15 mouse cellular contexts compared by ENCODE assay signal in the genomic region with DNA sequence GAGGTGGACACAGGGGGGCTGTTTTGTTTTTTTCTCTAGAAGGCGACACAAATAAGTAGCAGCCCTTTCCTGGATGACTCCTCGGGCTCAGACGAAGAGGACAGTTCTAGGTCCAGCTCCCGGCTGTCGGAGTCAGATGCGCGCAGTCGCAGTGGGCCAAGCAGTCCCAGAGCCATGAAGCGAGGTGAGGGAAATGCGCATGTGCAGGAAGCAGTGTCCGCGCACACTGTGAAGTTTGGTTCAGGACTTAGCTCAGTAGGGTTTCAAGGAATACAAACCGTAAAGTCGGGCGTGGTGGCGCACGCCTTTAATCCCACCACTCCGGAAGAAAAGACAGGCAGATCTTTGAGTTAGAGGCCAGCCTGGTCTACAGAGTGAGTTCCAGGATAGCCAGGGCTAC. TPM values are rescaled to one million over a fixed set of nuclear protein-coding genes. Genes with fewer than 3 reads are reported as not detected.
DNase-seq lines count a peak whose midpoint lies in the region; ATAC-seq lines count a peak whose summit lies in the region.
"Had no signal": no experiment of that assay in that cellular context is flagged by ENCODE, and none has a peak within 500 bp of the region (broad histone marks: within the 10 kb centered on the region; RNA-seq: fewer than 3 reads in every experiment).

No protein-coding gene starts in this region.

- DNase-seq in hindbrain, embryonic 10.5 days (ENCODE audit: low spot score): peak; percentile 49
- no peak for DNase-seq in hindbrain, embryonic 11.5 days (ENCODE audit: low spot score)
- DNase-seq in R1 (ENCODE audit: low read depth, low spot score): peak; percentile 93
- DNase-seq in embryonic facial prominence, embryonic 10.5 days (ENCODE audit: low spot score): peak; percentile 55
- DNase-seq in layer of hippocampus, adult 9-11 months: peak; percentile 40
- no peak for DNase-seq in kidney, postnatal 25 days
- no peak for DNase-seq in B cell, adult 2 months
- DNase-seq in lung, postnatal 36 days: no peak
- DNase-seq: cerebellum, postnatal 25 days; heart, adult 2 months; kidney, adult 18-20 months; liver, postnatal 0 days; right cerebral cortex, postnatal 25 days; thymus, adult 18-20 months had no signal

- H3K4me2 ChIP-seq in hindbrain, embryonic 11.5 days (replicated peaks; ENCODE audit: low read depth, low read length): no peak overlapping the region

- H3K4me1 ChIP-seq in hindbrain, embryonic 10.5 days (replicated peaks): peaks cover 11% of the 10 kb centered on the region
- H3K4me1 ChIP-seq in hindbrain, embryonic 11.5 days (replicated peaks; ENCODE audit: control insufficient read depth, insufficient read depth, low read length): no peaks in the 10 kb centered on the region
- peaks cover 13% of the 10 kb centered on the region for H3K4me1 ChIP-seq in embryonic facial prominence, embryonic 10.5 days

- 0 out of 2 replicates have a peak, but pooled peaks cover 2% of the 10 kb centered on the region for H3K36me3 ChIP-seq in hindbrain, embryonic 10.5 days
- no peaks in the 10 kb centered on the region for H3K36me3 ChIP-seq in hindbrain, embryonic 11.5 days (ENCODE audit: control insufficient read depth, insufficient read depth, low read length)
- peaks cover 5% of the 10 kb centered on the region for H3K36me3 ChIP-seq in embryonic facial prominence, embryonic 10.5 days (replicated peaks)

- no peaks in the 10 kb centered on the region for H3K9me3 ChIP-seq in hindbrain, embryonic 10.5 days
- H3K9me3 ChIP-seq in hindbrain, embryonic 11.5 days (ENCODE audit: control insufficient read depth, low read length): no peaks in the 10 kb centered on the region
- no peaks in the 10 kb centered on the region for H3K9me3 ChIP-seq in embryonic facial prominence, embryonic 10.5 days

- H3K27me3 ChIP-seq in hindbrain, embryonic 10.5 days (ENCODE audit: insufficient read depth, poor library complexity, severe bottlenecking): no peaks in the 10 kb centered on the region
- H3K27me3 ChIP-seq in hindbrain, embryonic 11.5 days (ENCODE audit: control insufficient read depth, insufficient read depth, low read length): no peaks in the 10 kb centered on the region
- H3K27me3 ChIP-seq in embryonic facial prominence, embryonic 10.5 days (replicated peaks; ENCODE audit: low read depth, poor library complexity, severe bottlenecking): no peaks in the 10 kb centered on the region

- ATAC-seq in hindbrain, embryonic 11.5 days (ENCODE audit: low FRiP score): no peak
- ATAC-seq: liver, postnatal 0 days had no signal

- WGBS in hindbrain, embryonic 10.5 days: 77% methylated on average over 18 of the region's 18 CpGs
- WGBS in hindbrain, embryonic 11.5 days: 84% methylated on average over 18 of the region's 18 CpGs
- WGBS in embryonic facial prominence, embryonic 10.5 days: 75% methylated on average over 18 of the region's 18 CpGs

- H3K4me3 ChIP-seq in hindbrain, embryonic 10.5 days: no peak overlapping the region
- no peak overlapping the region for H3K4me3 ChIP-seq in hindbrain, embryonic 11.5 days (ENCODE audit: low read depth, low read length)
- H3K4me3 ChIP-seq in embryonic facial prominence, embryonic 10.5 days: no peak overlapping the region
- H3K4me3 ChIP-seq: heart, adult 2 months; myocyte had no signal

- peak overlapping the region; percentile 20; the same call in 1 of the 2 replicates for H3K27ac ChIP-seq in hindbrain, embryonic 10.5 days
- H3K27ac ChIP-seq in hindbrain, embryonic 11.5 days (ENCODE audit: low read depth, low read length): no peak overlapping the region
- no peak overlapping the region for H3K27ac ChIP-seq in embryonic facial prominence, embryonic 10.5 days (replicated peaks)
- H3K27ac ChIP-seq: heart, adult 2 months had no signal

- H3K9ac ChIP-seq in hindbrain, embryonic 11.5 days (ENCODE audit: low read depth, low read length): no peak overlapping the region
- H3K9ac ChIP-seq: liver, postnatal 0 days had no signal

RNA-seq across cellular contexts. Expression of gene Dync2li1, which starts 54.7 kb away (rescaled TPM):
- 29.4 and 30.0 TPM in 2 replicates for polyA plus RNA-seq in hindbrain, embryonic 10.5 days (2016; fragmentation: Nextera tagmentation; extraction: Ambion mirVana)
- polyA plus RNA-seq in hindbrain, embryonic 11.5 days (2014; fragmentation: Nextera tagmentation; extraction: Ambion mirVana): 36.0 and 38.2 TPM in 2 replicates
- polyA plus RNA-seq in embryonic facial prominence, embryonic 10.5 days (2016; fragmentation: Nextera tagmentation; extraction: Ambion mirVana): 29.4 and 34.6 TPM in 2 replicates

RNA-seq across cellular contexts. Expression of gene Plekhh2, which starts 59.9 kb away (rescaled TPM):
- polyA plus RNA-seq in hindbrain, embryonic 10.5 days (2016; fragmentation: Nextera tagmentation; extraction: Ambion mirVana): 3.1 and 3.2 TPM in 2 replicates
- polyA plus RNA-seq in hindbrain, embryonic 11.5 days (2014; fragmentation: Nextera tagmentation; extraction: Ambion mirVana): 2.3 and 3.4 TPM in 2 replicates
- 6.1 TPM in 2 replicates for polyA plus RNA-seq in embryonic facial prominence, embryonic 10.5 days (2016; fragmentation: Nextera tagmentation; extraction: Ambion mirVana)

Comparison
In these comparisons a context has a peak if more than half of its experiments do, and no peak if none do; other contexts are left out.
1. DNase-seq: peak in hindbrain, embryonic 10.5 days (single experiment), R1 (single experiment), embryonic facial prominence, embryonic 10.5 days (single experiment) and layer of hippocampus, adult 9-11 months (single experiment); none in hindbrain, embryonic 11.5 days (single experiment), kidney, postnatal 25 days (0 of 2), B cell, adult 2 months (0 of 2) and lung, postnatal 36 days (single experiment).